Mouse (Mus musculus) heart, adult 18-20 months (tissue): ENCODE data around the gene Ubxn10. TPM values are rescaled to one million over a fixed set of nuclear protein-coding genes. Genes with fewer than 3 reads are reported as not detected.

Experiments used
- total RNA-seq, 2 experiments: library from RNA; stranded (reverse); gene quantifications; 2 replicates each; pipeline ENCODE4 v1.2.3; 2021

The Ubxn10 gene
- total RNA-seq, 2 experiments from 2014 or later: 1.9 to 2.7 TPM

Other genes starting within 250 kb of the Ubxn10 start
- gene Vwa5b1, start 101.3 kb downstream of the Ubxn10 start, total RNA-seq: not detected
- gene Pla2g2c, start 12.4 kb downstream of the Ubxn10 start, total RNA-seq: under 1 TPM; 0.15 to 0.18 TPM
- under 1 TPM; 0.28 to 0.37 TPM for gene Pla2g2f, start 20.5 kb upstream of the Ubxn10 start, total RNA-seq
- 1 to 10 TPM; 1.2 to 6.4 TPM for gene Pla2g2d, start 38.6 kb upstream of the Ubxn10 start, total RNA-seq
- 10 to 100 TPM; 31.6 to 41.3 TPM for gene Pla2g5, start 126.3 kb upstream of the Ubxn10 start, total RNA-seq
- gene Gm13030, start 136.8 kb upstream of the Ubxn10 start, total RNA-seq: not detected
- under 1 TPM in 1 of 2 experiments, not detected in 1; 0.69 TPM for gene Pla2g2e, start 140.8 kb upstream of the Ubxn10 start, total RNA-seq
- 10 to 100 TPM in 1 of 2 experiments, 1 to 10 TPM in 1; 9.6 to 11.5 TPM for gene Otud3, start 176.8 kb upstream of the Ubxn10 start, total RNA-seq
- not detected for gene Rnf186, start 229.9 kb upstream of the Ubxn10 start, total RNA-seq
- gene Tmco4, start 235.7 kb upstream of the Ubxn10 start, total RNA-seq: 10 to 100 TPM; 10.6 to 10.7 TPM